Mouse (Mus musculus): Measurements from ENCODE around the gene Neo1.

DNA sequence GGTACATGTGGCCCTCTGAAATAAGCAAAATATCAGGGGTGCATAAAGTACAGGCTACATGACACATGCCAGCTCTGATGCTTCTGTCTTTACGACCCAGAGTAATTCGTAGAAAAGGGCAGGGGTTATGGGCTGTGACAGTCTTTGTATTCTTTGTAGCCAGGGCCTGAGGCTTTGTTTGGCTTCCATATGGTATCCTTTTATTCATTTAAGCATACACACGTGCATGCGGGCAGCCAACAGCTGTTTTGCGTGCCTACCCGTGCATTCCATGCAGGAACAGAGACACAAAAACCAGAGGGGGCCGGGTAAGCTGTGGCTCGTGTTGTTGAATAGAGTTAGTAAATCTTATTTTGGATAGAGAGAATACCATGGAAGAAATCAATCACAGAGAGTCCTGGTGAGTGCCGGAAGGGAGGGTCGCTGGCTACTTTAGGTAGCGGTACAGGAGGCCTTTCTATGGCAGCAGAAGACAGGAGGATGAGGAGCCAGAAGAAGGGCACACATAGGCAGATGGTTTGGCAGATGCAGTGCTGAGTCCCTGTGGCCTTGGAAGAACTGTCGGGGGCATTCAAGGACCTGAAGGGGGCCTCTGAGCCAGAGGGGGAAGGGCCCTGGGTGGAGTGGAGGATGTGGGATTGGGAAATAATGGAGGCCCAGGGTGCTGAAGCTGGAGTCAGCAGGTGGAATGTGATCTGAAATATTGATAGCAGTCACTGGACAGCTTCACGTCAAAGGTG is 186.5 kb downstream of the Neo1 start:
- no peak for TF ChIP-seq EP300 (IDR thresholded peaks at IDR 0.05; ENCODE audit: low read depth)
- TF ChIP-seq CTCF (IDR thresholded peaks at IDR 0.05; ENCODE audit: low read depth), result no peak

Data from heart, postnatal 0 days (tissue).